Mouse (Mus musculus): ENCODE results near the gene Ptges. TPM values are rescaled to one million over a fixed set of nuclear protein-coding genes. Genes with fewer than 3 reads are reported as not detected.
A peak's percentile ranks its signal among the peaks of the same experiment; 100 is the strongest.

Ptges gene
- total RNA-seq, 2 experiments from 2014 or later: 22.4 to 34.9 TPM

DNA sequence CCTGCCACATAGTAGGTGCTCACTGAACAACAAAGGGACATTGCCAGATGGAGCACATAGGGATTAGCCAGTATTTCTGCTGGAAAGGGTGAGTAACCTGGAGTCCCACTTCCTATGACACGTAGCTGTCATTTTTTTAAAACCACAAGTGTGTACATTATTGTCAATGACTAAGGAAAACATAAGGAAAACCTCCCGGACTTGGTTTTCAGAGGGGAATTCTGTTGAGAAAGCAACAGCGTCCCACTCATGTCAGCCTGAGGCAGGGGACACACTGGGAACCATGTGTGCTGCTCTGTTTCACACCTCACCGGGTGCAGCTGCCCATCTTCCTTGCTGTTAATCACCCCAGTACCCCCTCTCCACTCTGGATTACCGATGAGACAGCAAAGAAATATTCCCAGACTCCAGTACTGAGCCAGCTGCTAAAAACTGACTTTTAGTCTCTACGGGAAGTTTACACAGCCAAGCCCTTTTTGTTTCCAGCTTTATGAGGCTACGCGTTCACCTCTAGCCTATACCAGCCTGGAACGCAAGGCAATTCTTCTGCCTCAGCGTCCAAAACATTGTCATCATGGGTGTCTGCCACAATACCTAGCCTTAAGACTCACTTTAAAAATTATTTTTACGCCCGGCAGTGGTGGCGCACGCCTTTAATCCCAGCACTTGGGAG lies 30.1 kb downstream of the Ptges start:
- no peak for DNase-seq

DNA sequence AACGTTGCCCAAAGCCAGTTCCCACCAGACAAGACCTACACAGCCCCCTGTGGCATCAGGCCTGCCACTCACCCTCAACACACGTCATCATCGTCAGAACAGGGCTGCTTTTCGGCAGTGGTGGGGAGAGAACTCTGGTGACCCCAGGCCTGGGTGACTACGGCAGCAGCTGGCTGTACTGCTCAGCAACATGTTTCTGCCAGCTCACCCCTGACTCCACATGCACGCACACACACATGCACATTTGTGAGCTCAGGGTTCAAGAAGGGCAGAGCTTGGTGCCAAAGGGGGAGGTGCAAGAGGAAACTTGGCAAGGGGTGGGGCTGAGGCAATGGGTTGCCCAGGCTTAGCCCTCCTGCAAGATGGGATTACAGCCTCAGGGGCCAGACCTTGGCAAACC lies 32.4 kb downstream of the Ptges start:
- no peak for DNase-seq

DNA sequence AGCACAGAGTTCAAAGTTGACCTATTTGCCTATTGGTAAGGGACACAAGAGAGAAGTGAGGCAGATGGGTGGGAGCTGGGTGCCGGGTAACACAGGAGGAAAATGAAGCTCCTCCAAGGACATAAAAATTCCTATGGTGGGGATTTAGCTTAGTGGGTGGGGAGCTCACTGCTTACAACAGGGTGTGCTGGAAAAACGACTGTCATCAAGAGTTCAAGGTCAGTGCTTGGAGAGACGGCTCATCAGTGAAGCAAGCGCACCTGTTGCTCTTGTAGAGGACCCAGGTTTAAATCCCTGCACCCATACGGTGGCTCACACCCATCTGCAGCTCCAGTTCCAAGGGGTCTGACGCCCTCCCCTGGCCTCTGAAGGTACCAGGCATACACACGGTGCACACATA lies 35.7 kb downstream of the Ptges start:
- DNase-seq: no peak

- DNase-seq: peak in 1 of 2 experiments; percentile 42
These were observed 36.3 kb downstream of the Ptges start for GRCm38 (mm10) chr2:30893399-30893798.

GRCm38 (mm10) chr2:30891002-30891401 lies 38.7 kb downstream of the Ptges start:
- DNase-seq: peak; percentile 51 to 61

GRCm38 (mm10) chr2:30885453-30886163 lies 44.1 kb downstream of the Ptges start:
- no peak for DNase-seq

- no peak for DNase-seq
These were observed 44.8 kb downstream of the Ptges start for GRCm38 (mm10) chr2:30884852-30885373.

GRCm38 (mm10) chr2:30881215-30881614 lies 48.4 kb downstream of the Ptges start:
- DNase-seq: no peak

DNA sequence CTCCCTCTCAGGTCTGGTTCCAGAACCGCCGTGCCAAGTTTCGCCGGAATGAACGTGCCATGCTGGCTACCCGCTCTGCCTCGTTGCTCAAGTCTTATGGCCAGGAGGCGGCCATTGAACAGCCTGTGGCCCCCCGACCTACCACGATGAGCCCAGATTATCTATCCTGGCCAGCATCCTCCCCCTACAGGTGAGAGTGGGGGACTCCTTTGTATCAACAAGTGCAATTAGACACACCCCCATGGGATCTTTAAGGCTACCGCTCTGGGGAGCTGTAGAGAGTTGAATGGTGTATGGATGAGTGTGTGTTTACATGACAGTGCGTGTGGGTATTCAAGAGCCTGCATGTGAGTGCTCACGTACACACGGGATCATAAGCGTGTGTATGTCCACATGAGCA lies 50.2 kb downstream of the Ptges start:
- no peak for DNase-seq

DNA sequence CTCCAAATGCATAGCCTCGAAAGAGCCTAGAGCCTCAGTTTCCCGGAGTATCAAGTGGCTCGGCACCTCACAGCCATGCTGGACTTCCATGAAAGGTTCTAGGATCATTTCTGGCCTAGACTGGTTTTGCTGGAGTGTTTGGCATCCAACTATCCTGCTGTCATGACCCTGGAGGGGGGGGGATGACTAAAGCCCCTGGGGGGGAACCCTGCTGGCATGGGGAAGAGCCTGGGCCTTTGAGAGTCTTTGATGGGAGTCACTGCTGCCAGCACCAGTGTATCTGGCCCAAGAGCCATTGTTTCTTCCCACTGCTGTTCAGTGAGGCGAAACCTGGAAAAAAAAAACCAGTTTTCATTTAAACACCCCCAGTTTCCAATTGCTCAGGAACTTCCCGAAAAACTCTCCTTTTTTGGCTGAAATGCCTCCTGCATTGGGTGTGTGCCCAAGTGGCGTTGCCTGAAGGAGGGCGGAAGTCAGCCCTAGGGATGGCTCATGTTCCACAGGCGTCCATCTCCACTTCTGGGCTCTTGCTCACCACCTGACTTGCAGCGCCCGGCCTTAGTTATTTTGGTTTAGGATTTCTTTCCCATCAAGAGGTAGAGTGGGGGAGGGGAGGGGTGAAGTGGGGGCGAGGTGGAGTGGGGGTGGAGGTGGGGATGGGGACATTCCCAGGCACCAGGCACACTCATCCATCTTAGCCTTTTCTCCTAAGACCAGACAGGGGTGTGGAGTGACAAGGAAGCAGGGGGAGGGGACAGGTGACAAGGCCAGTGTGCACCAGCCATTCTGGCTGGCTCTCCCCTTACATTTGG lies 53.8 kb downstream of the Ptges start:
- DNase-seq: no peak

DNA sequence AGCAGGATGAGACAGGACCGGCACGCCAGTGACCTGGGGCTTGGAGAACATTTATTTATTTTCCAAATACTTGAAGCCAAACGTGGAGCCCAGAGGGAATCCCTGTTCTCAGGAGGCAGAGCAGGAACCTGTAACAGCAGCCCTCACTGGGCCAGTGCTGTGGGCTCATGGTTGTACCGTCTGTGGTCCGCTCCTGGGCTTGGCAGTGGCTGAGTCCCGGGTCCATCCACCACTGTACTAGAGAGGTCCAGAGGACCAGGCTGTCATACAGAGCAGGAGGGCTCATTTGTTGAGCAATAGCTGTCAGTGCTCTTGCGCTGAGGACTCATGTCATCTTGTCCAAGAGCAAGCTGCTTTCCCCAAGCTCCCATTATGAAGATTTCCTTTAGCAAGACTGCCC lies 54.6 kb downstream of the Ptges start:
- no peak for DNase-seq

- DNase-seq: no peak
These were observed 55.2 kb downstream of the Ptges start for GRCm38 (mm10) chr2:30874445-30874844.

DNA sequence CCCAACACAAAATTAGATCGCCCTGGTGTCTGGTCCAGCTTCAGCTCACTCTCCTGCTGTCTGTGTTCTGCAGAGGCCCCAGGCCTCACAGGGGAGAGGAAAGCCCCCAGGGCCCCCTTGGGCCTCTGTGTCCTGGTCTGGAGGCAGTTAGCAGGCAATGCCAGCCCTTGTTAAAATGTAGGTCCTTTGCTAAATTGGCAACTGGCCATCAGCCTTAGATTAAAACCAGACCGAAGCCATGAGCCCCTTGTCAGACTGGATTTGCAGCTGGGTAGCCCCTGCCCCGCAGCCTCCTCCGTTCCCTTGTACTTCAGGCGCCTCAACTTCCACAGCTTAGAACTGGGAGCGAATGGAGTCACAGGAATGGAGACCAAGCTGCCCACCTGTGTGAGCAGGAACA lies 57.0 kb downstream of the Ptges start:
- no peak for DNase-seq

- DNase-seq: peak in 1 of 2 experiments; percentile 30
These were observed 58.8 kb downstream of the Ptges start for GRCm38 (mm10) chr2:30870863-30871262.

DNA sequence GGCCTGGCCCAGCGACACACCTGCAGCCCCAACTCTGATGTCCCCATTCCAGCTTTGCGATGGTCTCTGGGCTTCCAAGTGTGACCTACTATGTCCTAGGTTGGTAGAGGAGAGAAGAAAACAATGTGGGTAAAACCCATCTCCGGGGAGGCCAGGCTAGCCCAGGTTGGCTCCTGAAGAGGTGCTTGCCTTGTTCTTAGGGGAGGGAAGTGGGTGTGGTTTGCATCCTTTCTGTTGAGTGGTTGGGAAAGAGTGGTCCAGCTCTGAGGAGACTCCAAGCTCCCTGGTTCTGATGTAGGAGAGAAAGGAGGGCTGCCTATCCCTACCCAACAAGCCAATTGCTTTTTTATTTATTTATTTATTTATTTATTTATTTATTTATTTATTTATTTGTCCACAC lies 64.2 kb downstream of the Ptges start:
- DNase-seq: no peak

- DNase-seq: peak; percentile 7 to 17
These were observed 64.7 kb downstream of the Ptges start for GRCm38 (mm10) chr2:30864968-30865381.

DNA sequence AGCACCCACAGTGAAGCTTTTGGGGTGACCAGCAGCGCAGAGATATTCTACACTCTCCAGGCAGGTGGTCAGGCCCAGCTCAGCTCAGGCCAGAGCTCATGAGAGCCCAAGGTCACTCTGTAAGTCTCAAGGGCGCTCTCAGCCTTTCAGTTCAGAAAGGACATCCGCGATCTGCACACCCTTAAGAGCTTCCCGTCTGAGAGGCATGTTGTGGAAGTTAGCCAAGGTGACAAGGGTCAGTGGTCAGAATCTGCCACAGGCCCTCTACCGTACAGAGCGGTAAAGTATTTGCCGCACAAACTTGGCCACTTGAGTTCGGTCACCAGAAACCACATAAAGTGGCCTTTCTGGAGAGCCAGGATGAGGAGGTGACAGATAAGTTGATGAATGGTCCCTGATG lies 66.1 kb downstream of the Ptges start:
- peak; percentile 25 to 54 for DNase-seq

DNA sequence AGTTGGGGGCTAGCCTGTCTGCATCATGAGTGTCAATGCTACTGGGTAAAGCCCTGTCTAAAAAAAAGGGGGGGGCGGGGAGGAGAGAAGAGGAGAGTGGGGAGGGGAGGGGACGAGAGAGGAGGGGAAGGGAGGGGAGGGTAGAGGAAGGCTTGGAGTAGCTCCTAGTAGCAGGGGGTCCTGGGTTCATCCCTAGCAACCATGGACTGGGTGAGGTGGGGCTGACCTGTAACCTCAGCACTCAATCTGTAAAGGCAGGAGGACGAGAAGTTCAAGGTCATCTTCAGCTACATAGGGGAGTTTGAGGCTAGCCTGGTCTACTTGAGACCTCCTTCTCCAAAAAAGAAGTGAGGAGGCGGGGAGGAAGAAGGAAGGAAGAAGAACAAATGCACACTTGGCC lies 67.6 kb downstream of the Ptges start:
- no peak for DNase-seq

GRCm38 (mm10) chr2:30859782-30860181 lies 69.9 kb downstream of the Ptges start:
- no peak for DNase-seq

- no peak for DNase-seq
These were observed 72.6 kb downstream of the Ptges start for GRCm38 (mm10) chr2:30857076-30857475.

GRCm38 (mm10) chr2:30852771-30853313 lies 76.8 kb downstream of the Ptges start:
- DNase-seq: no peak

DNA sequence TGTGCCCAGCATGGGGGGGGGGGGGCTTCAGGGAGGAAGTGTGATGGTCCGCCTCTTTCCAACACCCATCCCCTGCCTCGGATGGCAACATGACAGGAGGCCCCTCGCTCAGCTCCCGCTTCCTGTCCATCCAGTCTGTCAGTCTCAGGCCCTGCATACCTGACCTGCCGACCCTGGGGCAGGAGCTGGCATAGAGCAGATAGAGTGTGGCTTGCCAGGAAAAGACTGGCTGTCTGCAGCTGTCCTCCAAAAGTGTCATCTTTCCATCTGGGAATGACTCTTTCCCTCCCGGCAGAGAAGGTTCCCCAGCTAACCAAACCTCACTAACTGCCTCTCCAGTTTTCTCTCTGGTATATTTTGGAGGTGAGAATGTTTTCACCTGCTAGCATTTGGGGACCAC lies 79.1 kb downstream of the Ptges start:
- no peak for DNase-seq

Measured in adrenal gland, postnatal 36 days (tissue).